Mouse (Mus musculus) liver, embryonic 11.5 days (tissue): ENCODE measurements around the gene Trim39. TPM values are rescaled to one million over a fixed set of nuclear protein-coding genes. Genes with fewer than 3 reads are reported as not detected.
A peak's percentile ranks its signal among the peaks of the same experiment; 100 is the strongest.

Experiments
- ATAC-seq: fragments of 200-750 bp; cut with Nextera tagmentation; replicated peaks from 2 replicates; pipeline ENCODE4 v1.8.0; 2017; ENCODE audit warnings: moderate number of reproducible peaks, mild to moderate bottlenecking, moderate TSS enrichment, moderate library complexity; ENCODE audit not compliant: low FRiP score
- DNase-seq: peaks from one replicate; pipeline ENCODE4 v3.0.0-alpha.2; 2017; ENCODE audit warnings: low spot score
- H3K27ac ChIP-seq: fragments of 300-500 bp; sonication (generic); 2 replicates; pipeline ENCODE4 v1.5.1; 2014; ENCODE audit warnings: mild to moderate bottlenecking, low read depth, low read length, control low read depth
- H3K27me3 ChIP-seq: fragments of 300-500 bp; sonication (generic); replicated peaks from 2 replicates; pipeline ENCODE4 v1.6.1; 2014; ENCODE audit warnings: low read length, mixed read lengths; ENCODE audit not compliant: control insufficient read depth, insufficient read depth
- H3K36me3 ChIP-seq: fragments of 300-500 bp; sonication (generic); 2 replicates; pipeline ENCODE4 v1.6.1; 2014; ENCODE audit warnings: mild to moderate bottlenecking, low read length, moderate library complexity, mixed read lengths; ENCODE audit not compliant: control insufficient read depth, insufficient read depth
- H3K4me1 ChIP-seq: fragments of 300-500 bp; sonication (generic); replicated peaks from 2 replicates; pipeline ENCODE4 v1.6.1; 2014; ENCODE audit warnings: low read length, mixed read lengths; ENCODE audit not compliant: control insufficient read depth, insufficient read depth
- H3K4me2 ChIP-seq: fragments of 300-500 bp; sonication (generic); 2 replicates; pipeline ENCODE4 v1.6.1; 2014; ENCODE audit warnings: mild to moderate bottlenecking, control low read depth, moderate library complexity
- H3K4me3 ChIP-seq: fragments of 300-500 bp; sonication (generic); 2 replicates; pipeline ENCODE4 v1.5.1; 2014; ENCODE audit warnings: low read depth, low read length, control low read depth
- H3K9ac ChIP-seq: fragments of 300-500 bp; sonication (generic); 2 replicates; pipeline ENCODE4 v1.6.1; 2014; ENCODE audit warnings: low read depth, low read length, control low read depth
- H3K9me3 ChIP-seq: fragments of 300-500 bp; sonication (generic); 2 replicates; pipeline ENCODE4 v1.6.1; 2016; ENCODE audit warnings: low read length, inconsistent platforms, mixed read lengths; ENCODE audit not compliant: control insufficient read depth
- WGBS: fragments of 180-500 bp; shearing (Covaris S2); extraction: QIAGEN DNeasy Blood & Tissue Kit; methylation state at CpG from one replicate; pipeline ENCODE4 v1.1.7; 2014; 5-methylcytosine and 5-hydroxymethylcytosine counted together
- polyA plus RNA-seq: library from polyadenylated mRNA; unstranded; fragments of >200 nt; fragmentation: Nextera tagmentation; extraction: Ambion mirVana; gene quantifications from 2 replicates; pipeline ENCODE4 v1.2.1, GENCODE M21; 2014

Gene Trim39
- polyA plus RNA-seq, 1 experiment from 2014 or later: 14.9 TPM

DNA sequence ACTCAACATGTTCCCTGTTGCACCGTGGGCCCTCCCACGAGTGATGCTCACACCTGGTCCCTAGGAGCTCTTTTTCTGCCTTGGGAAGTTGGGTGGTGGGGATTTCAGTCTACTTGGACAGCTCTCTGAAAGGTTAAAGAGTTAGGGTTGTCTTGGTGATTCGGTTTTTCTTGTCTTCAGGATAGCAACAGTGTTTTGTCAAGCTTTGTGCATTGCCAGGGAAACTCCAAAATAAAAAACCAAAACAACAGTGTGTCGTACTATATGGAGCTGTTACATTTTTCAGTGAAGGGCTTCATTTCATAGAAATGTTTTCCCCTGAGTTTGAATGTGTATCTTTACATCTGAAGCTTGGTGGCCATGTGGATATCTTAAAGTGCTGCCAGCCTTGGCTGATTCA is 2.7 kb upstream of the Trim39 start:
- H3K36me3 ChIP-seq: peaks cover 13% of the 10 kb centered on the region
- H3K4me1 ChIP-seq: peaks cover 21% of the 10 kb centered on the region
- H3K4me3 ChIP-seq: no peak overlapping the region
- H3K27me3 ChIP-seq: no peaks in the 10 kb centered on the region
- H3K27ac ChIP-seq: no peak overlapping the region
- DNase-seq (no peak), ATAC-seq (no peak)
- 91% methylated on average over 4 of the region's 4 CpGs for WGBS
- no peak overlapping the region for H3K4me2 ChIP-seq
- no peak overlapping the region for H3K9ac ChIP-seq
- no peaks in the 10 kb centered on the region for H3K9me3 ChIP-seq

DNA sequence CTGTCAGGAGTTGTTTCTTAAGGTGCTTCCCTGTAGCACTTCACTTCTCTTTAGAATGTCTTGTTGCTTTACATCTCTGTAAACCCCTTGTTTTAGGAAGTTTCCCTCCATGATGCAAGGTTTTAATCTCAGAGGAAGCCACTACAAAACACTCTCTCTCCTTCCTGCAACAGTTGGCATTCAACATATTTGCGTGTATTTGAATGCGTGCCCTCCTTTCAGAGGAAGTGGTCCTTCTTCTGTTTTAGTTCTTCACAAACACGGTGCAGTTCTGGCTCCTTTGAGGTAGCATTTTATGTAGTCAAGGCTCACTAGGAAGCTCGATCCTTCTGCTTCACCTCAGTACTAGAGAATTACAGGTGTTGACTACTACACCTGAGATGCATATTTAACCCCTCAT is 1.7 kb upstream of the Trim39 start:
- DNase-seq (no peak), ATAC-seq (no peak)
- WGBS: 89% methylated on average over 4 of the region's 4 CpGs
- Histone ChIP-seq H3K36me3 (peaks cover 11% of the 10 kb centered on the region), H3K27ac (no peak overlapping the region), H3K4me3 (no peak overlapping the region), H3K9me3 (no peaks in the 10 kb centered on the region), H3K4me2 (peak overlapping the region; percentile 29), H3K4me1 (peaks cover 23% of the 10 kb centered on the region), H3K27me3 (no peaks in the 10 kb centered on the region), H3K9ac (no peak overlapping the region)

DNA sequence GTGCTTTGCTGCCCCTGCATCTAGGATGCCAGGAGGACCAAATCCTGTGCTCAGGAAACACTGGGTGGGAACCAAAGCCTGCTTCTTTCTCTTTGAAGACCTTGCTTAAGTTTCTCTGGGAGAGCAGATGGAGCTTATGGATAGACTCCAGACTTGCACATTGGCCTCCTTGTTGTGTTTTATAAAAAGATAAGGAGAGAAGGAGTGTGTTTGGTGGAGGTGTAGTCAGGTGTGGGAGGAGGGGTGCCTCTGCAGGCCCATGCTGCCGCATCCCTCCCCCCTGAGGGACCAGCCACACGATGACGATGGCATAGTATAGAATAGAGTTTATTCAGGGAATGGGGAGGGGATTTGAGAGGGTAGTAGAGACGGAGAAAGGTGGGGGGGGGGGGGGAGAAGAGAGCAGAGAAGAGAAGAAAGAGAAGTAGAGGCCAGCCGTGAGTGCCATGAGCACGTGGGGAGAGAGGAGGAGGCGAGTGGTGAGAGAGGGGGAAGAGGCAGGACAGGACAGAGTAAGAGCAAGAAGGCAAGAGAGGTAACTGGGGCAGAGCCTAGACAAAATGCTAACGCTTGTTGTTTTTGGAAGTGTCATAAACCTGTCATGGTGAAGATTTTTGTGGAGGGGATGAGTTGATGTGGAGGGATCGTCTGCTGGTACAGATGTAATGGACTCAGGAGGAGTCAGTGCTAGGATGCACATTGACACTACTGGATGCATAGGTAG is 758 bp upstream of the Trim39 start:
- 71% methylated on average over 9 of the region's 9 CpGs for WGBS
- DNase-seq (no peak), ATAC-seq (no peak)
- Histone ChIP-seq H3K36me3 (peaks cover 11% of the 10 kb centered on the region), H3K4me3 (peak overlapping the region; percentile 87), H3K4me2 (peak overlapping the region; percentile 95), H3K9me3 (no peaks in the 10 kb centered on the region), H3K9ac (peak overlapping the region; percentile 95), H3K4me1 (peaks cover 23% of the 10 kb centered on the region), H3K27me3 (no peaks in the 10 kb centered on the region), H3K27ac (no peak overlapping the region)

DNA sequence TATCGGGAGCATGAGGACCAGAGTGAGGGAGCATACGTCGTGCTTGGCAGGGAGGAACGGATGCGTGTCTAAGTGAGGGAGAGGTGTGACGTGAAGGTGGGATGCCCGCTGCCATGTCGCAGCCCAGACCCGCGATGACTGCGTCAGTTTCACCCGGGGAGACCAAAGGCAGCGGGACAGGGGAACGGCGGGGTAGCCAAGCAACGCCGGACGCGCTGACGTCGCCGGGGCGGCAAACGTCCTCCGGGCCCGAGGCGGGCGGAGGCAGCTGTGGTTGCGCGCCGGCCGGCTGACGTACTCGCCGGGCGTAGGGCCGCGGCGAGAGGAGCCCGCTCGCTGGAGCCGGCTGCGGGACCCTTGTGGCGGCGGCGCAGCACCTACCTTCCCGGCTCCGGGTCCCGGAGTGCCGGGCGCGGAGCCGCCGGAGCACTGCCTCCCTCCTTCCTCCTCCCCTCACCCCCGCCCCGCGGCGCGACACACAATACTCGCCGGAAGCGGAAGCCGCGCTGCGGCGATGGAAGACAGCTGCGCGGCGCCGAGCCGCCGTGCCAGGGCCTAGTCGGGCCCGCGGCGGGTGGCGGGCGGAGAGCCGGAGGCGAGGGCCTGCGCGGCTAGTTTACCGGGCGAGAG is 976 bp downstream of the Trim39 start:
- Histone ChIP-seq H3K9me3 (no peaks in the 10 kb centered on the region), H3K4me2 (peak overlapping the region; percentile 95), H3K27ac (peak overlapping the region; percentile 89), H3K27me3 (no peaks in the 10 kb centered on the region), H3K9ac (peak overlapping the region; percentile 95), H3K4me1 (peaks cover 23% of the 10 kb centered on the region), H3K36me3 (peaks cover 16% of the 10 kb centered on the region), H3K4me3 (peak overlapping the region; percentile 87)
- DNase-seq (peak; percentile 91), ATAC-seq (peak; percentile 87)
- WGBS: under 1% methylated on average over 75 of the region's 84 CpGs

DNA sequence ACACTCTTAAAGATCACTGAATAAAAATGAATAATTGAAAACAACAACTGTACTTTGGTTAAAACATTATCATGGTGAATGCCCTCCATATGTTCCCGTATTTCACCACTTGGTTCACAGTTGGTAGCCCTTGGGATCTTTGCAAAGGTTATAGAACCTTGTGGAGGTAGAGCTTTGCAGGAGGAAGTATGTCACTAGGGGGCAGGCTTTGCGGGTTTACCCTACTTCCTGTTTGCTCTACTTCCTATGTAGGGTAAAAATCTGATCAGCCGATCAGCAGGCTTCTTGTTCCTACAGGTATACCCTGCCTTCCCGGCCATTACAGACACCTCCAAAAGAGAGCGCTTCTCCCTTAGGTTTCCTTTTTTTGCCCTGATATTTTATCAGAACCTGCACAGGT is 6.2 kb downstream of the Trim39 start:
- Histone ChIP-seq H3K4me3 (no peak overlapping the region), H3K4me1 (peaks cover 10% of the 10 kb centered on the region; the same call in 1 of the 2 replicates), H3K27ac (no peak overlapping the region), H3K9me3 (no peaks in the 10 kb centered on the region), H3K36me3 (peaks cover 34% of the 10 kb centered on the region), H3K9ac (no peak overlapping the region), H3K4me2 (no peak overlapping the region), H3K27me3 (no peaks in the 10 kb centered on the region)
- ATAC-seq (no peak), DNase-seq (no peak)
- 61% methylated on average over 5 of the region's 5 CpGs for WGBS

DNA sequence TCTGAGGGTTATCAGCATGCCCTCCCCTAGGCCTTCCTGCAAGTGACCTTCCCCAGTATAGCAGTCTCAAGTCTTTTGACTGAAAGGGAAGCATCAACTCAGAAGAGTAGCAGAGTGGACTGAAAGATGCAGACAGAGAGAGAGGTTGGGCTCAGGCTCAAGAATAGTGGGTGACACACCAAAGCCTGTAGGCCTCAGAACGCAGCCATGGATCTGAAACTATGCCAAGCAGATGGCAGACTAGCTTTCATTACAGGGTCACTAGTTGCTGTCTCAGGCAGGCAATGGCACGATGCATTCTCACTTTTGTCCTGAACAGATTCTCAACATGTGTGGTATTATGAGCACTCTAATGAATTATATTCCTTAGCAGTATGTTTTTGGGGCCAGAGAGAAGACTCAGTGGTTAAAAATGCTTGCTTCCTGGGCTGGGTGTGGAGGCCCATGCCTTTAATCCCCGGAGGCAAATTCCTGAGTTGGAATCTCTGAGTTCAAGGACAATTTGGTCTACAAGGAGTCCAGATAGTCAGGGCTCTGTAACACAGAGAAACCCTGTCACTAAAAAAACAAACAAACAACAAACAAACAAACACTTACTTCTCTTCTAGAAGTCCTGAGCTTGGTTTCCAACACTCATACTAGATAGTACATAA is 7.6 kb downstream of the Trim39 start:
- DNase-seq (no peak), ATAC-seq (no peak)
- no peaks in the 10 kb centered on the region for H3K9me3 ChIP-seq
- H3K27ac ChIP-seq: no peak overlapping the region
- no peak overlapping the region for H3K4me3 ChIP-seq
- no peak overlapping the region for H3K9ac ChIP-seq
- H3K4me2 ChIP-seq: no peak overlapping the region
- WGBS: 85% methylated on average over 3 of the region's 3 CpGs
- H3K27me3 ChIP-seq: no peaks in the 10 kb centered on the region
- no peaks in the 10 kb centered on the region for H3K4me1 ChIP-seq
- H3K36me3 ChIP-seq: peaks cover 38% of the 10 kb centered on the region

DNA sequence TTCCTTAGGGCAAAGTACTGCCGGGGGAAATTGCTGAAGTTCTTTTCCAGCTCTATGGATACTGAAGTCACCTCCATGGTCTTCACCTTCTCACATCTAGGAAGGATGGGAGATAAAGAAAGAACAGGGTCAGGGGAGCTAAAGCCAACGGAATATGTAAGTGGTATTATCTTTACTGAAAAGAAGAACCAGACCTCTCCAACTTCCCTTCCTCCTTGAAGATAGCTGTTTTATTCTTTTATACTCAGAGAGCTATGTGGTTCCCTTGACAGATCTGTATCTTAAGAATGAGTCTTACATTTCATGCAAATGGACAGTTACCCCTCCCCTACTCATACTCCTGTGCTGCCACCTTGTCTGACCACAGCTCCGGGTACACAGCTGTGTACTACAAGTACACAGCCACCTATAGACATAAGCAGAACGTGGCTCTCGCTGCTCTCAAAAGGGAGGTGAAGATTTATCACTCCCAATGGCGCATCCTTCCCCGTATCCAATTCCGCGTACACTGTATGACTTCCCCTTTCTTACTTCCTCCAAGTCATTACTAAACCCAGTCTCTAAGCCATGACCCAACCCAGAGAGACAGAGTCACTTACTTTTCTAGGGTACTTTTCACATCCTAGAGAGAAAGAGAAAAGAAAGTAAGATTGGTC is 10.4 kb downstream of the Trim39 start:
- H3K9ac ChIP-seq: no peak overlapping the region
- H3K9me3 ChIP-seq: no peaks in the 10 kb centered on the region
- H3K4me3 ChIP-seq: no peak overlapping the region
- H3K27ac ChIP-seq: no peak overlapping the region
- no peak for ATAC-seq
- DNase-seq: no peak
- H3K27me3 ChIP-seq: no peaks in the 10 kb centered on the region
- peaks cover 31% of the 10 kb centered on the region for H3K36me3 ChIP-seq
- peaks cover 4% of the 10 kb centered on the region for H3K4me1 ChIP-seq
- WGBS: 65% methylated on average over 9 of the region's 9 CpGs
- H3K4me2 ChIP-seq: no peak overlapping the region

DNA sequence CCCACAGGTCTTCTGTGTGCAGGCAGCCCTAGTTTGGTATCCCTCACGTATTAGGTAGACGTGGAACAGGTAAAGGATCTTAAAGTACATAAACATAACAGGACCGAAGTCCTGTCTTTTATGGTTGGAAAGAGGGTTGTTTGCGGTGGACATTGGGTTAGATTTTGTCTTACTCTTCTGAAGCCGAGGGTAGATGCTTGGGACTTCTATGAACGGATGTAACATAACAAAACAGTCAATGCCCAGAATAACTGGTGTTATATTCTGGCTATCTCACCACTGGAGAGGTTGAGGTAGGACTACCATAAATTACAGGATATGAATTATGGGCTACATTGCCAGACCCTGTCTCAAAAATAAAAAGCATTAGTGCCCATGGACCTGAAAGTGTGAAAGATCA is 14.1 kb downstream of the Trim39 start, which contains the start of gene Rpp21:
Gene Rpp21 (minus strand): TSS at position 101 of the 400 bp plus-strand sequence.
- ATAC-seq (no peak), DNase-seq (no peak)
- Histone ChIP-seq H3K4me2 (peak within 1 kb of the TSS; percentile 58), H3K27me3 (0 out of 2 replicates have a peak, but pooled peaks cover 3% of the 10 kb centered on the region), H3K4me3 (peak within 1 kb of the TSS; percentile 90), H3K36me3 (peaks cover 14% of the 10 kb centered on the region), H3K4me1 (peaks cover 7% of the 10 kb centered on the region), H3K9ac (peak within 1 kb of the TSS; percentile 88), H3K27ac (peak within 1 kb of the TSS; percentile 52), H3K9me3 (no peaks in the 10 kb centered on the region)
- WGBS: 44% methylated on average over 6 of the region's 6 CpGs
